In the genomic region with DNA sequence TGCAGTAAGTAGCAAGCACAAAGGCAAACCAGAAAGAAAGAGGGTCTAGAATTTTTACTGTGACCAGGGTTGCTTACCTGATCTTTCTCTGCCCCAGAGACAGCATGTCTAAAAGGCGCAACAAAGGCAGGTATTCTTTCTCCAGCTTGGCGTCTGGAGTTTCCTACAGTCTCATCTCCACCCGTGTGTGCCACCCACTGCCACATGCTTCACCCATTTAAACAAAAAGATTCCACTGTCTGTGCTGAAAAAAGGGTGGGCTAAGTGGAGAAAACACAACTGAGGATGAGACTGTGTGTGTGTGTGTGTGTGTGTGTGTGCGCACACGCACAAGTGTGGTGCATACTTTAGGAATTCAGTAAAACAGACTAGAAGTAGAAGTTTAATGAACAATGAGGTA, we compare ENCODE assay signal across 22 mouse cellular contexts.
A peak's percentile ranks its signal among the peaks of the same experiment; 100 is the strongest.
DNase-seq lines count a peak whose midpoint lies in the region; ATAC-seq lines count a peak whose summit lies in the region.
"Had no signal": no experiment of that assay in that cellular context is flagged by ENCODE, and none has a peak within 500 bp of the region (broad histone marks: within the 10 kb centered on the region; RNA-seq: fewer than 3 reads in every experiment).

No protein-coding gene starts in this region.

- H3K27ac ChIP-seq in heart, embryonic 12.5 days (ENCODE audit: poor library complexity, severe bottlenecking): no peak overlapping the region
- H3K27ac ChIP-seq in hindbrain, embryonic 12.5 days: no peak overlapping the region
- H3K27ac ChIP-seq: forebrain, embryonic 10.5 days; forebrain, embryonic 13.5 days; heart, adult 2 months; hindbrain, embryonic 10.5 days; hindbrain, embryonic 15.5 days; intestine, embryonic 15.5 days had no signal

- no peak for ATAC-seq in CD4-positive, CD25-positive, alpha-beta regulatory T cell, adult 4 months
- no peak for ATAC-seq in heart, embryonic 12.5 days (ENCODE audit: insufficient number of reproducible peaks, low FRiP score)
- ATAC-seq in hindbrain, embryonic 12.5 days (ENCODE audit: low FRiP score): no peak
- ATAC-seq: forebrain, embryonic 13.5 days; forebrain, embryonic 16.5 days; intestine, embryonic 15.5 days had no signal

- DNase-seq in CD4-positive, CD25-positive, alpha-beta regulatory T cell, adult 2 months (ENCODE audit: low read depth, low spot score): peak; percentile 26
- peak; percentile 15 for DNase-seq in heart, adult 11 months
- peak; percentile 4 for DNase-seq in layer of hippocampus, adult 9-11 months
- DNase-seq in layer of hippocampus, adult 9-10 months (ENCODE audit: low spot score): no peak
- DNase-seq in naive thymus-derived CD4-positive, alpha-beta T cell, adult 2 months (ENCODE audit: low read depth): peak; percentile 39
- DNase-seq: adrenal gland, adult 2 months; adrenal gland, postnatal 14 days; cerebellum, adult 11-12 months; cerebellum, adult 8-10 months; gastrocnemius, postnatal 25 days; heart, adult 2 months; kidney, adult 11 months; kidney, adult 8-10 months had no signal

- H3K36me3 ChIP-seq in heart, embryonic 12.5 days: no peaks in the 10 kb centered on the region
- no peaks in the 10 kb centered on the region for H3K36me3 ChIP-seq in hindbrain, embryonic 12.5 days
- H3K36me3 ChIP-seq: forebrain, embryonic 10.5 days; hindbrain, embryonic 10.5 days; hindbrain, embryonic 15.5 days; intestine, embryonic 15.5 days had no signal

- no peak overlapping the region for H3K4me2 ChIP-seq in heart, embryonic 12.5 days
- no peak overlapping the region for H3K4me2 ChIP-seq in hindbrain, embryonic 12.5 days (replicated peaks)
- H3K4me2 ChIP-seq: forebrain, embryonic 13.5 days; hindbrain, embryonic 15.5 days; intestine, embryonic 15.5 days had no signal

- no peak overlapping the region for H3K4me3 ChIP-seq in heart, embryonic 12.5 days
- H3K4me3 ChIP-seq in hindbrain, embryonic 12.5 days: no peak overlapping the region
- H3K4me3 ChIP-seq: forebrain, embryonic 10.5 days; forebrain, embryonic 13.5 days; heart, adult 2 months; hindbrain, embryonic 10.5 days; hindbrain, embryonic 15.5 days; intestine, embryonic 15.5 days had no signal

- H3K9me3 ChIP-seq in heart, embryonic 12.5 days (replicated peaks): no peaks in the 10 kb centered on the region
- H3K9me3 ChIP-seq in hindbrain, embryonic 12.5 days (replicated peaks): no peaks in the 10 kb centered on the region
- H3K9me3 ChIP-seq: forebrain, embryonic 10.5 days; forebrain, embryonic 13.5 days; hindbrain, embryonic 10.5 days; hindbrain, embryonic 15.5 days; intestine, embryonic 15.5 days had no signal

- no peaks in the 10 kb centered on the region for H3K27me3 ChIP-seq in heart, embryonic 12.5 days (replicated peaks)
- no peaks in the 10 kb centered on the region for H3K27me3 ChIP-seq in hindbrain, embryonic 12.5 days
- H3K27me3 ChIP-seq: forebrain, embryonic 13.5 days; hindbrain, embryonic 15.5 days; intestine, embryonic 15.5 days had no signal

- WGBS in heart, embryonic 12.5 days: 95% methylated on average over 5 of the region's 5 CpGs
- WGBS in hindbrain, embryonic 12.5 days: 86% methylated on average over 5 of the region's 5 CpGs

- peaks cover 63% of the 10 kb centered on the region for H3K4me1 ChIP-seq in heart, embryonic 12.5 days (replicated peaks)
- H3K4me1 ChIP-seq in hindbrain, embryonic 12.5 days: no peaks in the 10 kb centered on the region
- H3K4me1 ChIP-seq: forebrain, embryonic 13.5 days; hindbrain, embryonic 10.5 days; hindbrain, embryonic 15.5 days; intestine, embryonic 15.5 days had no signal

- H3K9ac ChIP-seq in heart, embryonic 12.5 days: no peak overlapping the region
- no peak overlapping the region for H3K9ac ChIP-seq in hindbrain, embryonic 12.5 days
- H3K9ac ChIP-seq: forebrain, embryonic 13.5 days; hindbrain, embryonic 15.5 days; intestine, embryonic 15.5 days had no signal
